Mouse (Mus musculus) lung, embryonic 16.5 days (tissue): ENCODE data around the gene Ptgr1. TPM values are rescaled to one million over a fixed set of nuclear protein-coding genes. Genes with fewer than 3 reads are reported as not detected.

Source experiments
- ATAC-seq: fragments of 200-750 bp; cut with Nextera tagmentation; 2 replicates; pipeline ENCODE4 v1.8.0; 2017; ENCODE audit warnings: low read depth, mild to moderate bottlenecking, moderate library complexity
- H3K27ac ChIP-seq: fragments of 300-500 bp; sonication (generic); 2 replicates; pipeline ENCODE4 v1.5.1; 2014; ENCODE audit warnings: mild to moderate bottlenecking, control low read depth, low read length
- H3K27me3 ChIP-seq: fragments of 300-500 bp; sonication (generic); 2 replicates; pipeline ENCODE4 v1.6.1; 2014; ENCODE audit warnings: low read depth, low read length, mixed read lengths; ENCODE audit not compliant: control insufficient read depth, insufficient read depth
- H3K36me3 ChIP-seq: fragments of 300-500 bp; sonication (generic); 2 replicates; pipeline ENCODE4 v1.6.1; 2014; ENCODE audit warnings: low read length; ENCODE audit not compliant: control insufficient read depth, insufficient read depth
- H3K4me1 ChIP-seq: fragments of 300-500 bp; sonication (generic); replicated peaks from 2 replicates; pipeline ENCODE4 v1.6.1; 2014; ENCODE audit warnings: low read length, mixed read lengths; ENCODE audit not compliant: control insufficient read depth, insufficient read depth
- H3K4me2 ChIP-seq: fragments of 300-500 bp; sonication (generic); 2 replicates; pipeline ENCODE4 v1.6.1; 2014; ENCODE audit warnings: low read depth, low read length, control low read depth
- H3K4me3 ChIP-seq: fragments of 300-500 bp; sonication (generic); 2 replicates; pipeline ENCODE4 v1.5.1; 2014; ENCODE audit warnings: mild to moderate bottlenecking, low read length, control low read depth
- H3K9ac ChIP-seq: fragments of 300-500 bp; sonication (generic); 2 replicates; pipeline ENCODE4 v1.6.1; 2014; ENCODE audit warnings: low read length, control low read depth
- H3K9me3 ChIP-seq: fragments of 300-500 bp; sonication (generic); 2 replicates; pipeline ENCODE4 v1.6.1; 2016; ENCODE audit warnings: low read length; ENCODE audit not compliant: control insufficient read depth
- WGBS: fragments of 180-500 bp; shearing (Covaris S2); extraction: QIAGEN DNeasy Blood & Tissue Kit; methylation state at CpG from one replicate; pipeline ENCODE4 v1.1.7; 2014; 5-methylcytosine and 5-hydroxymethylcytosine counted together
- polyA plus RNA-seq: library from polyadenylated mRNA; unstranded; fragments of >200 nt; fragmentation: Nextera tagmentation; extraction: Ambion mirVana; gene quantifications from 2 replicates; pipeline ENCODE4 v1.2.1, GENCODE M21; 2015

Ptgr1 gene
- 43.5 and 46.9 TPM in 2 replicates for polyA plus RNA-seq

DNA sequence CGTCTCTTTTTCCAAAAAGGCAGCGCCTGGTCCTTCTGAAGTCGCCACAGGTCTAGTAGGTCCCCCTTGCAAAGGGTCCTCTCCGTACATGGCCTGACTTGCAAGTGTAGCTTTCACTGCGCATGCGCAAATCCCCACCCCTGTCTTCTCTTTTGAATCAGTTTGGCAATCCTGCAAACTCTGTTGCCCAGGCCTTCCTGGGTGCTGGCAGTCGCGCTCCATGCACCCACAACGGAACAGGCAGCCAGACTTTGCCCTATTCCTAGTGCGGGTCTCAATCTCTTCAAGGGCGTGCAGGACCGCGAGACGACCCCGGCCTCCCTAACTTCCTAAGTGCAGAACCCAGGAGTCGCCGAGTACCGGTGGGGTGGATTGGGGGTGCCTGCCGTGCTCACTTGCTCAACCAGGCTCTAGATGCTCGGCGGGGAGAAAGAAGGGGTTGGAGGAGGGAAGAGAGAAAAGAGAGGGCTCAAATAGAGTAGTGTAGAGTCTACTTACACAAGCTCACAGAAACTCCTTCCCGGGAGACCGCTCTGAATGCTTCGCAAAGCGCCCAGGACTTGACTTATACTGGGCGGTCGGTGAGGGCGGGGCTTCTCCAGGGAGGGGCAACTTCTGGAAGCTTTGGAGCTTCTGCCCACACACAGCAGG is at the start of gene Ptgr1:
TSS of gene Ptgr1 (minus strand) at position 580 of the 651 bp plus-strand sequence.
- Histone ChIP-seq H3K4me3 (peak within 1 kb of the TSS; percentile 69), H3K9ac (peak within 1 kb of the TSS; percentile 72), H3K27ac (peak within 1 kb of the TSS; percentile 56), H3K36me3 (no peaks in the 10 kb centered on the region), H3K4me1 (peaks cover 8% of the 10 kb centered on the region), H3K27me3 (no peaks in the 10 kb centered on the region), H3K9me3 (no peaks in the 10 kb centered on the region), H3K4me2 (peak within 1 kb of the TSS; percentile 75)
- ATAC-seq = peak; percentile 80
- WGBS = under 1% methylated on average over 28 of the region's 28 CpGs

DNA sequence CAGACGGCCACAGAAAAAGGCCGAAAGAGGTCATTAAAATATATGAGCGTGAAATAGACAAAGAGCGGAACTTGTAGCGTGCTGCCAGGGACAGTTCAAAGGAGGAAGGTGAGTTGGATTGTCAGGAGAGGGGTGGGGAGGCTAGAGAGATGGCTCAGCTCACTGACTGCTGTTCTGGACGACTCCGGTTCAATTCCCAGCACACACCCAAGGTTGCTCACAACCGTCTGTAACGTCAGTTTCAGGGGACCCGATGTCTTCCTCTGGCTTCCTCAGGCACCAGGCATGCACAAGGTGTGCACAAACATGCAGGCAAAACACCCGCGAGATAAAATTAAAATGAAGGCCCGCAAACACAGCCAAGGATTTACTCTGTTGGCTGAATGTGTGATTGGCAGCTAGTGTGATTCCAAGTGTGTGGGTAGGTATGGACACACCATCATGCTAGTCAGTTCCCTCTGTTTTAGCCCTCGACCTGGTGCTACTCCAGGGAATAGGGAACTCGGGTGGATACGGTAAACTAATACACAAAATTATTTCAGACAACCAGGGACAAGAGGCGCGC is 48.9 kb upstream of the Ptgr1 start:
- Histone ChIP-seq H3K27me3 (no peaks in the 10 kb centered on the region), H3K27ac (no peak overlapping the region), H3K36me3 (0 out of 2 replicates have a peak, but pooled peaks cover 3% of the 10 kb centered on the region), H3K4me1 (peaks cover 3% of the 10 kb centered on the region; the same call in 1 of the 2 replicates), H3K9me3 (peaks cover 2% of the 10 kb centered on the region; the same call in 1 of the 2 replicates), H3K4me2 (peak overlapping the region; percentile 76), H3K9ac (peak overlapping the region; percentile 91), H3K4me3 (peak overlapping the region; percentile 88)
- ATAC-seq = no peak
- 66% methylated on average over 18 of the region's 18 CpGs for WGBS

DNA sequence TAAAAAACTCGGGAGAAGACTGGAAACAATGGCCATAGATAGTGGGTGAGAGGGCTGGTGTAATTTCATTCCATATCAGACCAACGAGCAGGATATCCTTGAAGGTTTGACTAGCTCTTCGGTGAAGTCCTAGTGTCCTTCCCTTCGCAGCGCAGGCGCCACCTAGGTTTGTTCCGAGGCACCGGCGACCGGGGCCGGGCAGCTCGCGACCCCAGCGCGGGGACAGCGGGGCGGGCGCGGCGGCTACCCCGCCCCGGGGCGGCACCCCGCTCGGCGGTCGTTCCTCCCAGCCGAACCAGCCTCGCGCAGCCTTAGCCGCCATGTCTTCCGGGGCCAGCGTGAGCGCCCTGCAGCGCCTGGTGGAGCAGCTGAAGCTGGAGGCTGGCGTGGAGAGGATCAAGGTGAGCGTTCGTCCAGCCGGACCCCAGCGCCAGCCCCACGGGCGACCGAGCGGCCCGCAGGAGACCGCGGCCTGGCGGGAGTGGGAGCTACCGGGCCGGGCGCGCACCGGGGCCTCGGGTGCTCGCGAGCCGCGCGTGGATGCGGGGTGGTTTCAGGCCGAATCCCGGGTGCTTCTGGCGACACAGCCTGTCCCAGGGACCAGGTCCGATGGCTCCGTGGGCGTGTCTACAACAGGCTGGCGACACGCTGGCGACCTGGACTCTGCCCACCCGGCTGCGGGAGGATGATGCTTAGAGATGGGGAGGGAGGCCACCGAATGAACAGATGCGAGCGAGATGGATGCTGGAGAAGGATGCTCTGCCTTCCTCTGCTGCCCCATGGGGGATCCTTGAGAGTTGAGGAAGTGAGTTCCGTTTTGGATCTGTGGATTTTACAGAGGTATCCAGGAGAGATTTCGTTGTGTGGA is 48.2 kb upstream of the Ptgr1 start, which contains the start of gene Gng10:
TSS of gene Gng10 (plus strand) at position 171 of the 868 bp plus-strand sequence.
- 0 out of 2 replicates have a peak, but pooled peaks cover under 1% of the 10 kb centered on the region for H3K36me3 ChIP-seq

DNA sequence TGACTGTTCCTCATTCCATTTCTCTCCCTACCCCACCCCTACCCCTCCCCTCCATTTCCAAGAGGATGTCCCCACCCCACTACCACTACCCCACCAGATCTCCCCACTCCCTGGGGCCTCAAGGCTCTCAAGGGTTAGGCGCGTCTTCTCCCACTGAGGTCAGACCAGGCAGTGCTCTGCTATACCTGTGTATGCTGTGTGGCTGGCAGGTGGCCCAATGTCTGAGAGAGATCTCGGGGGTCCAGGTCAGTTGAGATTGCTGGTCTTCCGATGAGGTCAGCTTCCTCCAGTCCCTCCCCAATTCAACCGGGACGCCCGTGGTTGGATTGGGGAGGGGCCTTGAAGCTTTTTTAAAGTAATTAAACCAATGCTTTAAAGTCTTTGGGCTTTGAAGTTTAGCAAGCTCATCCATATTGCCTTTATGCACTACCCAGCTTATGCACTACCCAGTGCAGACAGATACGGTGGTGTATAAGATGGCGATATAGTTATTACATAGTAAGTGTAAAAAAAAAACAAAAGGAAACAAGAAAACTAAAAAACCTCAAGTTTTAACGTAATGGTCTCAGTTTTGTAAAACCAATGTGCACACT is 47.5 kb upstream of the Ptgr1 start:
- no peaks in the 10 kb centered on the region for H3K36me3 ChIP-seq
- no peaks in the 10 kb centered on the region for H3K27me3 ChIP-seq
- H3K27ac ChIP-seq = no peak overlapping the region
- H3K4me3 ChIP-seq = peak overlapping the region; percentile 88
- H3K4me1 ChIP-seq = peaks cover 3% of the 10 kb centered on the region; the same call in 1 of the 2 replicates
- no peak overlapping the region; the same call in 1 of the 2 replicates for H3K9ac ChIP-seq
- WGBS = 77% methylated on average over 10 of the region's 10 CpGs
- peaks cover 2% of the 10 kb centered on the region; the same call in 1 of the 2 replicates for H3K9me3 ChIP-seq
- peak overlapping the region; percentile 76 for H3K4me2 ChIP-seq
- 0 out of 2 replicates have a peak, but pooled peaks have one; percentile 24 for ATAC-seq

More for the DNA sequence above, 48.2 kb upstream of the Ptgr1 start, which contains the start of gene Gng10:
- Histone ChIP-seq H3K27ac (peak within 1 kb of the TSS; percentile 72), H3K4me3 (peak within 1 kb of the TSS; percentile 88), H3K9me3 (peaks cover 2% of the 10 kb centered on the region; the same call in 1 of the 2 replicates), H3K9ac (peak within 1 kb of the TSS; percentile 91), H3K4me1 (peaks cover 3% of the 10 kb centered on the region; the same call in 1 of the 2 replicates), H3K4me2 (peak within 1 kb of the TSS; percentile 76), H3K27me3 (no peaks in the 10 kb centered on the region)
- 8% methylated on average over 73 of the region's 76 CpGs for WGBS
- ATAC-seq = peak; percentile 92

DNA sequence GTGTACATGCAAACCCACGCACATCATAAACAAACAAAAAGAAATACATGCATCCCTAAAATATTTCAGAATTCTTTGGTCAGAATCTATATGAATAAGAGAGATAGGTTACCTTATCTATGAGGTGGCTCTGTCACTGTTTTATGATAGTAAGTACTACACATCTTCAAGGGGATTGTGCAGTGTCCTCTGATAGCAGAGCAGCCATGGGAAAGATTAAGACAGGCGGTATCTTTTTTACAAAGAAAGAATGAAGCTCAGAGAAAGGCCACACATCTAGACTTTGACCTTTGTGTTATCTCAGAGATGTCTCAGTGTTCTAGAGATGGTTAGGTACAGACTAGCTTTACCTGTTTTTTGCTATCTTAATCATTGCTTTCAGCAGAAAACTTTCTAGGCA is 30.0 kb upstream of the Ptgr1 start:
- Histone ChIP-seq H3K27ac (no peak overlapping the region), H3K36me3 (peaks cover 13% of the 10 kb centered on the region), H3K4me3 (no peak overlapping the region), H3K9ac (no peak overlapping the region), H3K27me3 (no peaks in the 10 kb centered on the region), H3K4me1 (no peaks in the 10 kb centered on the region), H3K9me3 (no peaks in the 10 kb centered on the region), H3K4me2 (no peak overlapping the region)
- no peak for ATAC-seq
- 85% methylated on average over 2 of the region's 2 CpGs for whole genome bisulfite sequencing

DNA sequence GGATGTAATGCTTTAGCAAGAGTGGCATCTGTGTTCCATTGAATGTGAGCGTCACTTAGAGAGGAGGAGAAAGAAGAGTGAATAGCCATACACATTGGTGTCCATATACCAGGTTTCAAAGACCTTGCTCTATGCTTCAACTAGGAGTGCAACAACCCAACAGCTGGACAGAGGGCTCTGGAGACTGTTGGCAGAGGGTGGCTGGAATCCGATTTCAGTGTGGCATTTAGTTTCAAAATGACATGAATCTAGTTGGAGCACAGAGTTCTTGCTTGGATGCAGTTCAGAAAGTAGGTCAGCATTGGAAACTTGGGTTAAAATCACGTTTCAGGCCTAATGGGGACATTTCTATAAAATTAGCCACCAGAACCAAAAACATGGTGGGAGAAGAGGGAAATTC is 28.3 kb upstream of the Ptgr1 start:
- no peak for ATAC-seq
- no peak overlapping the region for H3K4me3 ChIP-seq
- no peaks in the 10 kb centered on the region for H3K9me3 ChIP-seq
- H3K27me3 ChIP-seq = no peaks in the 10 kb centered on the region
- H3K4me2 ChIP-seq = no peak overlapping the region
- 89% methylated on average over 3 of the region's 3 CpGs for WGBS
- peaks cover 6% of the 10 kb centered on the region; the same call in 1 of the 2 replicates for H3K4me1 ChIP-seq
- no peak overlapping the region for H3K9ac ChIP-seq
- H3K36me3 ChIP-seq = peaks cover 9% of the 10 kb centered on the region
- no peak overlapping the region for H3K27ac ChIP-seq

DNA sequence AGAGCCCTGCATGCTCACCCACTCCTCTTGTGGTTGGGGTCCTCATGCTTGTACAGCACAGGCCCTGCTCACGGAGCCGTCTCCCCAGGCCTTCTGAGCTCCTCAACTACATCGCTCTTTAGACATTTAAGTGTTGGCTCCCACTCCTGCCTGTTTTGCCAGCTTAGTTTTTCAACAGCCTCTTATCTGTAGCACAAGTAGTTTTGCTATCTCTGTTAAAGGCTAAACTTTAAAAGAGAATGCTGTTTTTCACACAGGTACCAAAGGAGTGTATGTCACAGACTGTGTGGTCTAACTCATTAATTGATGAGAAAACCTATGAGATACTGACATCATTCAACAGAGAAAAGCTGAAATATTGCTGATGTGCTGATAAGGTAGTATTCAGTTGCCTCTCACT is 24.5 kb upstream of the Ptgr1 start:
- Histone ChIP-seq H3K27ac (no peak overlapping the region), H3K4me3 (no peak overlapping the region), H3K9me3 (no peaks in the 10 kb centered on the region), H3K9ac (no peak overlapping the region), H3K4me1 (peaks cover 6% of the 10 kb centered on the region; the same call in 1 of the 2 replicates), H3K4me2 (no peak overlapping the region), H3K36me3 (no peaks in the 10 kb centered on the region), H3K27me3 (no peaks in the 10 kb centered on the region)
- WGBS = 47% methylated on average over 3 of the region's 3 CpGs
- ATAC-seq = no peak

DNA sequence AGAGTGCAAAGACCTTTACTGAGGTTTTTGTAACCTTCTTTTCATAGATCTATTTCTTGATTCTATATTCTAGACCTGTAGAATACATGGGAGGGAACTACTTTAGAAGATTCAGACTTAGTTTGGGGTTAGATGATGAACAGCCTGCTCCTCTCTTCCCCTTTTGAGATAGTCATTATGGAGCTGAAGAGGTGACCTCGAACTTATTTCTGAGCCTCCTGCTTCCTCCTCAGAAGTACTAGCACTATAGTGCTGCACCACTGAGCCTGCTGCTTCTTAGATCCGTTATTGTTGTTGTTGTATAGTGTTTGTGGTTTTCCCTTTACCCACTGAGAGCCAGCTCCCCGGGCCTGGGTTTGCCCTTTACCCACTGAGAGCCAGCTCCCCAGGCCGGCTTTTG is 22.8 kb upstream of the Ptgr1 start:
- no peak overlapping the region for H3K4me3 ChIP-seq
- 73% methylated on average over 4 of the region's 4 CpGs for WGBS

More for the DNA sequence above, 22.8 kb upstream of the Ptgr1 start:
- no peaks in the 10 kb centered on the region for H3K36me3 ChIP-seq
- no peak for ATAC-seq
- H3K9me3 ChIP-seq = no peaks in the 10 kb centered on the region
- H3K27me3 ChIP-seq = no peaks in the 10 kb centered on the region
- no peak overlapping the region for H3K4me2 ChIP-seq
- no peak overlapping the region for H3K9ac ChIP-seq
- peaks cover 13% of the 10 kb centered on the region for H3K4me1 ChIP-seq
- no peak overlapping the region for H3K27ac ChIP-seq
